Mouse (Mus musculus): ENCODE data around the gene Zfp950. TPM values are rescaled to one million over a fixed set of nuclear protein-coding genes. Genes with fewer than 3 reads are reported as not detected.
A peak's percentile ranks its signal among the peaks of the same experiment; 100 is the strongest.
"Not testable (repeated sequence)": the region's sequence is repeated elsewhere in the genome, so short reads cannot be mapped to it uniquely, and the experiment has no call there.

The Zfp950 gene
- polyA plus RNA-seq (2012; fragmentation: generic; extraction: Trizol): 2.6 TPM
- long read RNA-seq, experiment 1, full-length matches to known transcripts: 4 of 6 reads
- long read RNA-seq, experiment 1, partial matches to known transcripts: 0 of 6 reads
- long read RNA-seq, experiment 1, other reads (novel, unspliced or antisense): 2 of 6 reads
- long read RNA-seq, experiment 2, partial matches to known transcripts: 0 of 3 reads
- long read RNA-seq, experiment 2, other reads (novel, unspliced or antisense): 3 of 3 reads

DNA sequence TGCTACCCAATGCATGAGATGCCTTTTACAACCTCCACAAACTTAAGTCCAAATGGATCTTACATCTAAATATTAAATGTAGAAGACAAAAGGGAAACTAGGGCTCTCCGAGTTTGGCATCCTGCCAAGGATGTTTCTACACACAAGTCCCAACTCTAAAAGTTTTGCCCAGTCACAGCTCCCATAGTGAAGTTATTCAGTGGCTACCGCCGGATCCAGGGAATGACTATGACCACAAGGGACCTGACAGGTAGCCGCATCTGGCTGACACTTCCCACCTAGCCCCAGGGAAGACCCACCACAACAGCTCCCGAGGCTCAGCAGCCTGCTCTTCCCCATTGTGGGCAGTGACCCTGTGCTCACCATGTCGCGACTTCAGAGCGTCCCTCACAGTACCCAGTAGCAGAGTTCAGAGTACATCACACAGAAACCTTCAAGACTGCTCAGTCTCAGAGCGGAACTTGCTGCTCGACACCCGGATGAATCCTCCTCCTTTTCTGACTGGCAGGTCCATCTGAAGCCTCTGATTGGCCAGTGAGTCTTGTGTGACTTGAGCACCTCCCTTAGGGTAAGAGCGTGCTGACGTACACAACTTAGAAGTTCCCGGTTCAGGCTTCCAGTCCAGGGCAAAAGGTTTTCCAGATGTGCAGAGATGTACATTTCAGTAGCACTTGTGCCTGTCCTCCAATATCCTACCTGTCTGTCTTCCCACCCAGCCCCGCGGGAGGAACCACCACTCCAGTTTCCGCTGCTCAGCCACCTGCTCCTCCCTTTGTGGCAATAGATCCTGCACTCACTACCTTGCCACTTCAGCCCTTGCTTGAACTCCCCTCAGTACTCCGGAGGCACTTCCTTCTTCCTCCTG lies at the start of gene Zfp950:
Gene Zfp950, minus strand, starts transcription at position 499 of the 865 bp plus-strand sequence.
- H3K4me3 ChIP-seq (ENCODE audit: insufficient read depth, poor library complexity, severe bottlenecking): peak within 1 kb of the TSS; percentile 80

DNA sequence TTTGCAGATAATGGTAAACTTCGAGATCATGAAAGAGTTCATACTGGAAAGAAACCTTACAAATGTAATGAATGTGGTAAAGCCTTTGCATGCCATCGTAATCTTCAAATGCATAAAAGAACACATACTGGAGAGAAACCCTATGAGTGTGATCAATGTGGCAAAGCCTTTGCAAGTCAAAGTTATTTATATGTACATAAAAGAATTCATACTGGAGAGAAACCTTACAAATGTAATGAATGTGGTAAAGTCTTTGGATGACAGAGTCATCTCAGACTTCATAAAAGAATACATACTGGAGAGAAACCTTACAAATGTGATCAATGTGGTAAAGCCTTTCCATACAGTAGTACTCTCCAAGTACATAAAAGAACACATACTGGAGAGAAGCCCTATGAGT lies 43.0 kb upstream of the Zfp950 start, which contains the start of gene Gm6020:
Gene Gm6020, plus strand, starts transcription at position 301 of the 400 bp plus-strand sequence.
- H3ac ChIP-seq (ENCODE audit: control insufficient read depth, insufficient read length, low read depth); H3K4me3 ChIP-seq (ENCODE audit: insufficient read depth, poor library complexity, severe bottlenecking); H3K36me3 ChIP-seq (ENCODE audit: control insufficient read depth, insufficient read depth); H3K79me2 ChIP-seq (ENCODE audit: control insufficient read depth, insufficient read depth); H3K79me3 ChIP-seq (ENCODE audit: low read depth); H3K27me3 ChIP-seq (ENCODE audit: control insufficient read depth, insufficient read depth, insufficient read length): not testable (repeated sequence)

More for the DNA sequence above, at the start of gene Zfp950:
- Histone ChIP-seq H3K36me3 (ENCODE audit: control insufficient read depth, insufficient read depth) (no peaks in the 10 kb centered on the region), H3ac (ENCODE audit: control insufficient read depth, insufficient read length, low read depth) (peak within 1 kb of the TSS; percentile 99), H3K27me3 (ENCODE audit: control insufficient read depth, insufficient read depth, insufficient read length) (no peaks in the 10 kb centered on the region), H3K79me2 (ENCODE audit: control insufficient read depth, insufficient read depth) (peaks cover 23% of the 10 kb centered on the region), H3K79me3 (ENCODE audit: low read depth) (peaks cover 13% of the 10 kb centered on the region)
- TF ChIP-seq CEBPB (IDR thresholded peaks at IDR 0.05; ENCODE audit: low read depth) (no peak), FOSL1 (IDR thresholded peaks at IDR 0.05; ENCODE audit: insufficient read depth, low read length, poor library complexity, severe bottlenecking) (no peak), MAX (IDR thresholded peaks at IDR 0.05) (no peak), MYOD1 (IDR thresholded peaks at IDR 0.05; ENCODE audit: control insufficient read depth, insufficient read length, low read depth) (no peak), USF1 (IDR thresholded peaks at IDR 0.05; ENCODE audit: low read depth) (no peak), CTCF (IDR thresholded peaks at IDR 0.05; ENCODE audit: control insufficient read depth, insufficient read depth, insufficient read length) (no peak), MYOG (IDR thresholded peaks at IDR 0.05; ENCODE audit: control insufficient read depth, extremely low read depth, insufficient read length) (no peak)

DNA sequence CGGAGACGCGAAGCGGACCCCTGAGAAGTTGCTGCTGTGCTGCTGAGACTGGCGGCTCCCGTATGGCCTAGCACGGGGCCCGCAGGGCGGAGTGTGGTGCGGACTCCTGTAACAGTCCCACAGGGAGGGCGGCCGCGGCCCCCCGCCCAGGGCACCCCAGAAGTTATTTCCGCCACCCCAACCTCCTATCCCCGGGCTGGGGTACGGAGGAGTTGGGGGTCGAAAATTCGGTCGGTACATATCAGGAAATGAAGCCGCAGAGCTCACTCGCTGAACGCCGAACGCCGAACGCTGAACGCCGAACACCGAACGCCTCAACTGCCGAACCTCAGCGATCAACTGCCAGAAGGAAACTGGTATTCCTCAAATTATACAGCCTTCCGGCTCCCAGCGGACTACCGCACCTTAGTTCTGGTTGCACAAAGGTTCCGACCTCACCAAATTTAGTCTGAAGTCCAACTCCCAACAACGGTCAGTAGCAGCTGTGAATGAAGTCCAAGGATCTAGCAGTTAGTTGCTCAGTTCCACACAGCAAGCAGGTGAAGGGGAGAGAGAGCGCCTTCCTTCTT lies 35.2 kb upstream of the Zfp950 start, which contains the start of gene Gm7102:
Gene Gm7102, minus strand, starts transcription at position 554 of the 569 bp plus-strand sequence.
- Histone ChIP-seq H3K27me3 (ENCODE audit: control insufficient read depth, insufficient read depth, insufficient read length) (no peaks in the 10 kb centered on the region), H3K36me3 (ENCODE audit: control insufficient read depth, insufficient read depth) (no peaks in the 10 kb centered on the region), H3K79me3 (ENCODE audit: low read depth) (no peaks in the 10 kb centered on the region), H3ac (ENCODE audit: control insufficient read depth, insufficient read length, low read depth) (no peak within 1 kb of the TSS), H3K79me2 (ENCODE audit: control insufficient read depth, insufficient read depth) (no peaks in the 10 kb centered on the region), H3K4me3 (ENCODE audit: insufficient read depth, poor library complexity, severe bottlenecking) (no peak within 1 kb of the TSS)
- TF ChIP-seq MYOD1 (IDR thresholded peaks at IDR 0.05; ENCODE audit: control insufficient read depth, insufficient read length, low read depth) (no peak), CTCF (IDR thresholded peaks at IDR 0.05; ENCODE audit: control insufficient read depth, insufficient read depth, insufficient read length) (no peak), FOSL1 (IDR thresholded peaks at IDR 0.05; ENCODE audit: insufficient read depth, low read length, poor library complexity, severe bottlenecking) (no peak), CEBPB (IDR thresholded peaks at IDR 0.05; ENCODE audit: low read depth) (no peak), USF1 (IDR thresholded peaks at IDR 0.05; ENCODE audit: low read depth) (no peak), MYOG (IDR thresholded peaks at IDR 0.05; ENCODE audit: control insufficient read depth, extremely low read depth, insufficient read length) (no peak), MAX (IDR thresholded peaks at IDR 0.05) (no peak)

DNA sequence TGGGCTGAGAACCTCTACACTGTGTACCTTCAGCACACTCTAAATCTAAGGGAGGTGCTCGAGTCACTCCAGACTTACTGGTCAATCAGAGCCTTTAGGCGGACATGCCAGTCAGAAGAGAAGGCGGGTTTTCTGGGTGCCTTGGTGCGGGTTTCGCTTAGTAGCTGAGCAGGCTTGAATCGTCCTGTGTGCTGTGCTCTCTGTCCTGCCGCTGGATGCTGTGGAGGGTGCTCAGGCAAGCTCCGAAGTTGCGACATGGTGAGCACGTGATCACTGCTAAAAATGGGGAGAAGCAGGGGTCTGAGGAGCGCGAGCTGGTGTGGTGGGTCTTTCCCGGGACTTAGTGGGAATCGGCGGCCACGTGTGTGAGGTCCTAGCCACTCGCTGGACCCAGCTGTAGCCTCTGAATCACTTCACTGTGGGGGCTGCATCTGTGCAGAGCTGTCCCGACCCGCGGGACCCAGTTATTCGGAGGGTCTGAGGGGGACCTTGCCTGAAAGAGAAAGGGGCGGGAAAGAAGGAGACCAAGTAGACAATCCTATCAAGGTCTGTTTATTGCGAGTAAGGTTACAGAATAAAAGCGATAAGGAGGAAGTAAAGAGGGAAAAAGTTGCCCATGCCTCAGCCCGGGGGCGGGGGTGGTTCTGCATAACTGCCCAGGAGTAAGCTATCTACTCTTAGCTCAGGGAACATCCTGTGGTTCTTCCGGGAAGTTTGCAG lies 11.2 kb upstream of the Zfp950 start:
- no peaks in the 10 kb centered on the region for H3K79me2 ChIP-seq (ENCODE audit: control insufficient read depth, insufficient read depth)
- H3K36me3 ChIP-seq (ENCODE audit: control insufficient read depth, insufficient read depth): no peaks in the 10 kb centered on the region
- no peak for TF ChIP-seq MAX (IDR thresholded peaks at IDR 0.05)
- no peak for TF ChIP-seq CEBPB (IDR thresholded peaks at IDR 0.05; ENCODE audit: low read depth)
- no peak for TF ChIP-seq FOSL1 (IDR thresholded peaks at IDR 0.05; ENCODE audit: insufficient read depth, low read length, poor library complexity, severe bottlenecking)
- no peaks in the 10 kb centered on the region for H3K27me3 ChIP-seq (ENCODE audit: control insufficient read depth, insufficient read depth, insufficient read length)
- no peaks in the 10 kb centered on the region for H3K79me3 ChIP-seq (ENCODE audit: low read depth)
- no peak overlapping the region for H3K4me3 ChIP-seq (ENCODE audit: insufficient read depth, poor library complexity, severe bottlenecking)
- H3ac ChIP-seq (ENCODE audit: control insufficient read depth, insufficient read length, low read depth): no peak overlapping the region

DNA sequence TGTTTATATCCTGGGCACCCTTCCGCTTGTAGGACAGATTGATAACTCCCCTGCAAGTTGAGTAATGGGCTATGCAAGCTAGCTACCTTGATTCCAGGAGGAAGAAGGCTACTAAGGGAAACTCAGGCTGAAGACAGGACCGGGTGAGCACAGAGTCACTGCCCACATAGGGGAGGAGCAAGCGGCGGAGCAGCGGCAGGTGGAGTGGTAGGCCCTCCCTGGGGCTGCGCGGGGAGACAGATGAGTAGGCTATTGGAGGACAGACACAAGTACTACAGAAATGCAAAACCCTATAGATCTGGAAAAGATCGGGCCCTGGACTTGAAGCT lies 10.7 kb upstream of the Zfp950 start:
- H3K36me3 ChIP-seq (ENCODE audit: control insufficient read depth, insufficient read depth): no peaks in the 10 kb centered on the region
- no peaks in the 10 kb centered on the region for H3K27me3 ChIP-seq (ENCODE audit: control insufficient read depth, insufficient read depth, insufficient read length)
- H3K79me3 ChIP-seq (ENCODE audit: low read depth): no peaks in the 10 kb centered on the region
- H3K4me3 ChIP-seq (ENCODE audit: insufficient read depth, poor library complexity, severe bottlenecking): no peak overlapping the region
- H3K79me2 ChIP-seq (ENCODE audit: control insufficient read depth, insufficient read depth): no peaks in the 10 kb centered on the region
- TF ChIP-seq MAX (IDR thresholded peaks at IDR 0.05) (no peak), MYOG (IDR thresholded peaks at IDR 0.05; ENCODE audit: control insufficient read depth, extremely low read depth, insufficient read length) (no peak), FOSL1 (IDR thresholded peaks at IDR 0.05; ENCODE audit: insufficient read depth, low read length, poor library complexity, severe bottlenecking) (no peak), MYOD1 (IDR thresholded peaks at IDR 0.05; ENCODE audit: control insufficient read depth, insufficient read length, low read depth) (no peak), USF1 (IDR thresholded peaks at IDR 0.05; ENCODE audit: low read depth) (no peak), CTCF (IDR thresholded peaks at IDR 0.05; ENCODE audit: control insufficient read depth, insufficient read depth, insufficient read length) (no peak), CEBPB (IDR thresholded peaks at IDR 0.05; ENCODE audit: low read depth) (no peak)
- H3ac ChIP-seq (ENCODE audit: control insufficient read depth, insufficient read length, low read depth): no peak overlapping the region

All from C2C12 (cell line).